Mouse (Mus musculus) myocyte (in vitro differentiated cells): Measurements from ENCODE around the gene Hes3.

ENCODE experiments used
- E2F4 ChIP-seq: IDR thresholded peaks from one replicate; pipeline ENCODE4 v1.6.1; 2011; ENCODE audit warnings: mild to moderate bottlenecking, control low read depth, moderate library complexity; ENCODE audit not compliant: insufficient read depth
- POLR2A ChIP-seq: IDR thresholded peaks from one replicate; pipeline ENCODE4 v1.6.1; 2011; ENCODE audit warnings: low read depth, mild to moderate bottlenecking, control low read depth, moderate library complexity; ENCODE audit not compliant: insufficient read length

DNA sequence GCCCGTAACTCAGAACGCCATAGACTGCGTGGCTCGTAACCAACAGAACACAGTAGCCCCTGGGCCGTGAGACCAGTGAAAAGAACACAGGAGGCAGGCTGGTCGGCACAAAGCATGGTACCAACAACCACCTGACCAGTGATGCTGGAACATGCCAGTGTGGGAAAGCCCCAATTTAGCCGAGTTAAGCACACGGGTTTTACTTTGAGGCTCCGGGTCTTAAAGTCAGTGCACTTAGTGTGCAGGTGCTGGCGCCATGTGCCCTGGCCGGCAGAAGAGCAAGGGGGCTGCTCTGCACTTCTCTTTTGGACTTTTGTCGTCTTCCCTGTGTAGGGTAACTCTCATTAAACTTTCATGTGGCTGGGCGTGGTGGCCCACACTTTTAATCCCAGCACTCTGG is 21.5 kb downstream of the Hes3 start:
- TF ChIP-seq POLR2A: no peak
- no peak for TF ChIP-seq E2F4
